Mouse (Mus musculus) cerebellum, adult 2 months (tissue): ENCODE results near the gene Ptger4. TPM values are rescaled to one million over a fixed set of nuclear protein-coding genes. Genes with fewer than 3 reads are reported as not detected.

Source experiments
- DNase-seq, 2 experiments: peaks; one replicate each; pipeline ENCODE4 v3.0.0; 2021
- H3K27ac ChIP-seq: fragments of 200-500 bp; 2 replicates; pipeline ENCODE4 v1.5.1; 2012; ENCODE audit warnings: low read length, control low read depth, inconsistent platforms; ENCODE audit not compliant: insufficient read depth
- H3K27me3 ChIP-seq: fragments of 200-500 bp; 2 replicates; pipeline ENCODE4 v1.6.1; 2012; ENCODE audit warnings: inconsistent platforms, mild to moderate bottlenecking, low read length, moderate library complexity; ENCODE audit not compliant: control insufficient read depth, insufficient read depth
- H3K4me1 ChIP-seq: fragments of 200-500 bp; 2 replicates; pipeline ENCODE4 v1.6.1; 2011; ENCODE audit warnings: low read length; ENCODE audit not compliant: control insufficient read depth, insufficient read depth
- H3K4me3 ChIP-seq: fragments of 200-500 bp; replicated peaks from 2 replicates; pipeline ENCODE3; 2011; ENCODE audit warnings: mild to moderate bottlenecking, low read depth, low read length, control low read depth; ENCODE audit not compliant: insufficient read depth
- CTCF ChIP-seq: fragments of 200-500 bp; IDR thresholded peaks from 2 replicates; pipeline ENCODE4 v1.5.1; 2011; ENCODE audit warnings: low read depth, mild to moderate bottlenecking, control low read depth, low read length, moderate library complexity, borderline replicate concordance; ENCODE audit not compliant: insufficient read depth
- POLR2A ChIP-seq: fragments of 200-500 bp; IDR thresholded peaks from 2 replicates; pipeline ENCODE4 v1.6.1; 2011; ENCODE audit warnings: low read length, control low read depth, borderline replicate concordance; ENCODE audit not compliant: insufficient read depth
- WGBS: fragments of 180-500 bp; shearing (Covaris S2); methylation state at CpG from one replicate; pipeline ENCODE4 v1.1.7; 2018; 5-methylcytosine and 5-hydroxymethylcytosine counted together
- polyA plus RNA-seq: library from polyadenylated mRNA; depleted of rRNA; stranded (reverse); fragments of >200 nt; gene quantifications from 2 replicates; pipeline ENCODE4 v1.2.3, GENCODE M21; 2012

The Ptger4 gene
- polyA plus RNA-seq, 1 experiment: 1.2 TPM

DNA sequence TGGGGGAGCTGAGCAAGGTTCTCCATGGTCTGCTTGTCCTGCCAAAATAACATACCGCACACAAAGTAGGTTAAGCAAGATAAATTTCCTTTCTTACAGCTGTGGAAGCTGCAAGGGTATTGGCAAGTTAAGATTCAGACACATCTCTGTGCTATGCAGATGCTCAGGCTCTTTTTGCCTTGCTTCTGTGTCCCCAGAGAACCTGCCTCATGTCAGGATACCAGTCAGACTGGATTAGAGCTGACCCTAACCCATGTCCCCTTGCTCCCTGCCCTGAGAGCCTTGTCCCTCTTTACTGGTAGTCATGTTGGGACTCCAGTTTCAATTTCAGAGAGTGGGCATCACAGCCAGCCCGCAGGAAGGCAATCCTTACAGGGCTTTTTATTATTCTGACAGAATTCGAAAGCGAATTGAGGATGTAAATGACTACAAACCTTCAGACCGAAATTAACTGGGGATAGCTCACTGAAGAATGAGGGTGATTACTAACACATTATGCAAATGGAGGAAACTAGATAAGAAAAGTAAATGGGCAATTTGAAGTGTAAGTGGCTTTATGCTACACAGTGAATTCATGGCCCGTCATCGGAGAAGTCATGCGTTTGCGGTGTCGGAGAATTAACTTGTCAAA is 19.0 kb upstream of the Ptger4 start:
- Histone ChIP-seq H3K27ac (no peak overlapping the region), H3K27me3 (no peaks in the 10 kb centered on the region), H3K4me3 (no peak overlapping the region), H3K4me1 (no peaks in the 10 kb centered on the region)
- WGBS: 88% methylated on average over 10 of the region's 10 CpGs
- TF ChIP-seq POLR2A: no peak
- TF ChIP-seq CTCF: no peak
- no peak for DNase-seq

DNA sequence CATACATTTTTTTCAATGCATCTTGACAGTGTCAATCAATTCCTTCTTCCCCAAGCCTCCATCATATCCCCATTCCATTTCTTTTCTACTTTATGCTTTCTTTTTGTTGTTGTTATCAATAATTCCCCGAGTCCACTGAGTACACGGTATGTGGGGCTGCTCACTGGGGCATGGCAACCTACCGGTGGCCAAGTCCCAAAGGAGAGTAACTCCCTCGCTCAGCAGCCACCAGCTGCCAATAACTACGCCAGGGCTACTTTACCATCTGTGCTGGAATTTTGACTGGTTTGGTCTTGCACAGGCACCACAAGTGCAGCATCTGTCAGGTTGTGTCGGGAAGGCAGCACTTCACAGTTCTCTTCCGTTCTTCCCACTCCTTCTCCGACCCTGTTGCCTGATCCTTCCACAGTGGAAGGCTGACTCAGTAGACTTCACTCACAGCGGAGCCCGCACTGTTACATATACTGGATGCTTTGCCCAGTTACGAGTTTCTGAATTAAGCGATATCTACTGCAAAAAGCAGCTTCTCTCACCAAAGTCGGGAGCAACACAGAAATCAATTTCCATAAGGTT is 18.2 kb upstream of the Ptger4 start:
- H3K4me1 ChIP-seq: no peaks in the 10 kb centered on the region
- no peak overlapping the region for H3K27ac ChIP-seq
- 44% methylated on average over 13 of the region's 13 CpGs for WGBS
- no peaks in the 10 kb centered on the region for H3K27me3 ChIP-seq
- no peak overlapping the region for H3K4me3 ChIP-seq
- DNase-seq: no peak
- TF ChIP-seq POLR2A (no peak), CTCF (no peak)

DNA sequence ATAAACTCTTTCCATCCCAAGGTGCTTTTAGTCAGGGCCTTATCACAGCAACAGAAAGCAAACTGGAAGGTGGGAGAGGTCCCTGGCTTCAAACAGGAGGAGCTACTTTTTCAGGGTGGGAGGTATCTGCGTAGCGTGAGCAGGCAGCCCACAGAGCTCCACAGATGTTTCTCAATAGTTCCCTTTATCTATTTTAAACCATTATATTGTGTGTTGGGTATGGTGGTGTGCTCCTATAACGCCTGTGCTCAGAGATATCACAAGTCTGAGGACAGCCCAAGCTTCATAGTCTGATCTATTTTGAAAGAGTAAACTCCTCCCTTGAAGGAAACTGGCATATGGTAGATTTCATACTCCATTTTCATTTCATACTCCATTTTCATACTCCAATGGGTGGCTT is 17.0 kb upstream of the Ptger4 start:
- Histone ChIP-seq H3K4me1 (no peaks in the 10 kb centered on the region), H3K27me3 (no peaks in the 10 kb centered on the region), H3K27ac (no peak overlapping the region), H3K4me3 (no peak overlapping the region)
- WGBS: 87% methylated on average over 3 of the region's 3 CpGs
- DNase-seq: no peak
- TF ChIP-seq CTCF: no peak
- TF ChIP-seq POLR2A: no peak

DNA sequence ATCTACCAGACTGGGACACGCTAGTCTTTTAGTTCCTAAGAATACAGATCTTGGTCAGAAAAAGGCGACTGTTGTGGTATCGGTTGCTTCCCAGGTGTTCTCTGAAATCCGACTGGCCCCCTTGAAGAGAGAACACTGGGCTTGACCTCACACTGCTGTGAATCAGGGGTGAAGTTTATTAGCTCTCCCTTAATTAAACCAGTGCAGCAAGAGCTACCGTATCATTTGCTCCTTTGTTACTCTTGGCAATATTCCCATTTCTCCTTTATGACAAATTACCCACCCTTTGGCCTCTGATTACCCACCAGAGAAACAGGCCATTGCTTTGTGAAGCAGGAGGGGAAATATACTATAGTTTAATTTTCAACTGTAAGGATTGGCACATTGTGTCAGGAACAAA is 16.2 kb upstream of the Ptger4 start:
- DNase-seq: no peak
- Histone ChIP-seq H3K4me3 (no peak overlapping the region), H3K27me3 (no peaks in the 10 kb centered on the region), H3K27ac (no peak overlapping the region), H3K4me1 (no peaks in the 10 kb centered on the region)
- WGBS: 25% methylated on average over 5 of the region's 5 CpGs
- TF ChIP-seq CTCF (no peak), POLR2A (no peak)

DNA sequence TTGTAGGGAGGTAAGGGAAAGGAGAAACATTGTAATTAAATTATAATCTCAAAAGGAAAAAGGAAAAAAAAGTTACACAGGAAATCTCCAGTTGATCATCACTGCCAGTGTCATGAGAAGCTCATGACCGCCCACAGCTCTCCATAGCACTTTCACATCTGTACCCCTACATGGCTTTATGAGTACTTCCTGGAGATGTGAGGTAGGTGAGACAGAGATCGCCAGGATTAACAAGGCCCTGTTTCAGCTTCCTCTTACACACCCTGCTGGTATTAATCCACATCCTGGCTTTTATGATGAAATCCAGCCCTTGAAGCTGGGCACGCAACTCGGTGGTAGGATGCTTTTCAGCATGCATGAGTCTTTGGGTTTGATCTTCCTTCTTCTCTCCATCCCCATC is 6.2 kb upstream of the Ptger4 start:
- Histone ChIP-seq H3K4me3 (no peak overlapping the region), H3K4me1 (no peaks in the 10 kb centered on the region), H3K27ac (no peak overlapping the region), H3K27me3 (no peaks in the 10 kb centered on the region)
- no peak for DNase-seq
- TF ChIP-seq CTCF (no peak), POLR2A (no peak)
- 85% methylated on average over 4 of the region's 4 CpGs for WGBS

DNA sequence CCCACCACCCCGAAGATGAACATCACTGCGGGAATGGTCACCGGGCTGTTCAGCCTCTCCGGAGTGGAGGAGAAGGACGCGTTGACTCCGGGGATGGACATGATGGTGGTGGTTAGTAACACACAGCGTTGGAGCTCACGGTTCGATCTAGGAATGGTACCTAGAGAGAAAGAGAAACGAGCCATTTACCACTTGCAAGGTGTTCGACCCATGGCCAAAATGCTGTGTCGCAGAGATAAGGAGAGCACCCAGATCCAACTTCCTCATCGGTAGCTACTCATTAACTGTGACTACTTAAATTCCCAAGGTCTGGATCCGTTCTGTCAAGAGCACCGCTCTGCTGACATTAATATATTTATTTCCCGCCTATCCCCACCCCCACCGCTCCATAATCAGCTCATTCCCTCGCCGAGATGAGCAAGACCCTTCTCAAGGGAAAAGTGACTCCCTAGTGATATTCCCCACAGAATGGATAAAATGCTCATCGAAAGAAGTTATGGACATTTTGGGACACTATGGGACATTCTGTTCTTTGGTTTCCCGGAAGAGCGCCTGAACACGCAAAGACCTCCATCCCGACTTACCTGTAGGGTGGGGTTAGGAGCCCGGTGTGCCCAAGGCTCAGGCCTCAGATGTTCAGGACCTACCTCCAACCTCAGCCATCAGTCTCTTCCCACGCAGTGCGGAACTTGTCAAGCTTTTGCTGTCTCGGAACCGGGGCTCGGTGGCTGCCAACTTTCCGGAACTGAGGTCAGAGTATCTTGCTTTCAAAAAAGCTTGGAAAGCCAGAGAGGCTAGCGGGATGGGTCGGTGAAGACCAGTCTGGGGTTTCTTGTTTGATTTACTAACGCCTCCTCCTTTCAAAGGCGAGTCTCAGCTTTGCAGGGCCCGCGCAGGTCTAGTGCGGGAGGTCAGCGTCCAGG is 690 bp downstream of the Ptger4 start:
- no peaks in the 10 kb centered on the region for H3K27me3 ChIP-seq
- peak overlapping the region; percentile 42 for H3K4me3 ChIP-seq
- WGBS: 8% methylated on average over 40 of the region's 40 CpGs
- TF ChIP-seq CTCF: no peak
- TF ChIP-seq POLR2A: no peak
- H3K4me1 ChIP-seq: peaks cover 10% of the 10 kb centered on the region
- no peak overlapping the region for H3K27ac ChIP-seq
- no peak for DNase-seq

DNA sequence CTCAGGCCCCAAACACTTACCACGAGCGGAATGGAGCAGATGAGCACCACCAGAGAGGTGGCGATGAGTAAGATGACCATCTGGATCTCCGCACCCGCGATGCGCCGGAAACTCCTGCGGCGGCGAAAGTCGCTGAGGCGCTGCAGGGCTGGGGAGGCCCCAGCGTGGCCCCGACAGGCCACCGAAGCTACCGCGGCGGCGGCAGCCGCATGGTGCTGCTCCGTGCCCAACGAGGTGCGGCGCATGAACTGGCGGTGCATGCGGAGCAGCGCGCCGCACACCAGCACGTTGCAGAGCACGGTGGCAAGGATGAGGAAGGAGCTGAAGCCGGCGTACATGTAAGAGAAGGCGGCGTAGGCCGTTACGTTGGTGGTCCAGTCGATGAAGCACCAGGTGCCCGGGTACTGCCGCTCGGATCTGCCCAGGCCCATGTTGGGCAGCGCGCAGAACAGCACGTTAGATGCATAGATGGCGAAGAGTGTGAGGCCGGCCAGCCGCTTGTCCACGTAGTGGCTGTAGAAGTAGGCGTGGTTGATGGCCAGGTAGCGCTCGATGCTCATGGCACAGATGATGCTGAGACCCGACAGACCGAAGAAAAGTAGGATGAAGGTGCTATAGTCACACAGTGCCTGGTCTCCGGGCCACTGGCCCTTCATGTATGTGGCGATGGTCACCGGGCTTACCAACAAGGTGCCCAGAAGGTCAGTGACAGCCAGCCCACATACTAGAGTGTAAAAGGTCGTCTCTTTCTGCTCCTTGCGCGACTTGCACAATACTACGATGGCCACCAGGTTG is 1.5 kb downstream of the Ptger4 start:
- WGBS: 2% methylated on average over 61 of the region's 61 CpGs
- TF ChIP-seq POLR2A: no peak
- no peak for TF ChIP-seq CTCF
- Histone ChIP-seq H3K4me3 (peak overlapping the region; percentile 33), H3K27me3 (no peaks in the 10 kb centered on the region), H3K27ac (no peak overlapping the region), H3K4me1 (peaks cover 10% of the 10 kb centered on the region)
- DNase-seq: peak; percentile 11 to 23
